Mouse (Mus musculus) cerebellum, adult 2 months (tissue): ENCODE data around the gene Elp5.

Experiments used
- CTCF ChIP-seq: fragments of 200-500 bp; IDR thresholded peaks from 2 replicates; pipeline ENCODE4 v1.5.1; 2011; ENCODE audit warnings: low read depth, mild to moderate bottlenecking, control low read depth, low read length, moderate library complexity, borderline replicate concordance; ENCODE audit not compliant: insufficient read depth
- POLR2A ChIP-seq: fragments of 200-500 bp; IDR thresholded peaks from 2 replicates; pipeline ENCODE4 v1.6.1; 2011; ENCODE audit warnings: low read length, control low read depth, borderline replicate concordance; ENCODE audit not compliant: insufficient read depth

GRCm38 (mm10) chr11:69929712-69930111 lies 52.6 kb downstream of the Elp5 start:
- no peak for TF ChIP-seq CTCF
- no peak for TF ChIP-seq POLR2A
